Mouse (Mus musculus) forebrain, embryonic 14.5 days (tissue): ENCODE results near the gene Bag1. TPM values are rescaled to one million over a fixed set of nuclear protein-coding genes. Genes with fewer than 3 reads are reported as not detected.
A peak's percentile ranks its signal among the peaks of the same experiment; 100 is the strongest.

Experiments
- ATAC-seq: fragments of 200-750 bp; cut with Nextera tagmentation; 2 replicates; pipeline ENCODE4 v1.8.0; 2017; ENCODE audit warnings: mild to moderate bottlenecking, moderate library complexity
- DNase-seq: peaks from one replicate; pipeline ENCODE4 v3.0.0-alpha.2; 2015; ENCODE audit warnings: low spot score
- H3K27ac ChIP-seq: fragments of 300-500 bp; sonication (generic); 2 replicates; pipeline ENCODE4 v1.5.1; 2014; ENCODE audit warnings: low read depth, mild to moderate bottlenecking, control low read depth, low read length, moderate library complexity
- H3K27me3 ChIP-seq: fragments of 300-500 bp; sonication (generic); replicated peaks from 2 replicates; pipeline ENCODE4 v1.6.1; 2014; ENCODE audit warnings: low read length, control low read depth, mixed read lengths; ENCODE audit not compliant: control insufficient read depth, insufficient read depth
- H3K36me3 ChIP-seq: fragments of 300-500 bp; sonication (generic); 2 replicates; pipeline ENCODE4 v1.6.1; 2014; ENCODE audit warnings: low read length, control low read depth; ENCODE audit not compliant: control insufficient read depth, insufficient read depth
- H3K4me1 ChIP-seq: fragments of 300-500 bp; sonication (generic); 2 replicates; pipeline ENCODE4 v1.6.1; 2014; ENCODE audit warnings: antibody characterized with exemption, low read length, control low read depth; ENCODE audit not compliant: control insufficient read depth, insufficient read depth
- H3K4me2 ChIP-seq: fragments of 300-500 bp; sonication (generic); 2 replicates; pipeline ENCODE4 v1.6.1; 2014; ENCODE audit warnings: mild to moderate bottlenecking, control low read depth, low read length
- H3K4me3 ChIP-seq: fragments of 300-500 bp; sonication (generic); 2 replicates; pipeline ENCODE4 v1.5.1; 2014; ENCODE audit warnings: low read depth, low read length, control low read depth
- H3K9ac ChIP-seq: fragments of 300-500 bp; sonication (generic); 2 replicates; pipeline ENCODE4 v1.6.1; 2014; ENCODE audit warnings: mild to moderate bottlenecking, low read length, control low read depth, moderate library complexity
- H3K9me3 ChIP-seq: fragments of 300-500 bp; sonication (generic); replicated peaks from 2 replicates; pipeline ENCODE4 v1.6.1; 2016; ENCODE audit warnings: low read length, control low read depth, mixed read lengths; ENCODE audit not compliant: control insufficient read depth
- WGBS: fragments of 180-500 bp; shearing (Covaris S2); extraction: QIAGEN DNeasy Blood & Tissue Kit; methylation state at CpG from one replicate; pipeline ENCODE4 v1.1.7; 2014; 5-methylcytosine and 5-hydroxymethylcytosine counted together
- microRNA-seq: library from miRNA; unstranded; fragments of <30 nt; microRNA quantifications from one replicate; pipeline ENCODE4, GENCODE M21; 2016
- polyA plus RNA-seq: library from polyadenylated mRNA; unstranded; fragments of >200 nt; fragmentation: Nextera tagmentation; extraction: Ambion mirVana; gene quantifications from 2 replicates; pipeline ENCODE4 v1.2.1, GENCODE M21; 2014

Gene Bag1
- polyA plus RNA-seq, 1 experiment from 2014 or later, result 209 TPM

DNA sequence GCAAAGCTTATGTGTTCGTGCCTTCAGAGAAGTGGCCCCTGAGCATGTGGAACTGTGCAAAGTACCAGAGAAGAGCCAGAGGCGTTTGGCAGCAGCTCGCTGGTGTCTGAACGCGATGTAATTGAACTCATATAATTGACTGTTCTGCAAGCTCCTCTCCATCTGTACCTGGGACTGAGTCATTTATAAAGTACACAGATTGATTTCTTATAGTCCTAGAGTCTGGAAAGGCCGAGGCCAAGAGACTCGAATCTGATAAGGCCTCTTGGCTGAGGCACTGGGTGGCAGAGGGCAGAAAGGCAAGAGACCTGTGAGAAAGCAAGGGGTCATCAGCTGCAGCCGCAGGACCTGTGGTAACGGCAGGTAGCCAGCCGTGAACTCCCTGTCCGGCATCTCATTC is 59.3 kb downstream of the Bag1 start:
- H3K4me1 ChIP-seq, result no peaks in the 10 kb centered on the region

More for the DNA sequence above, 59.3 kb downstream of the Bag1 start:
- Histone ChIP-seq H3K27ac (no peak overlapping the region), H3K9me3 (no peaks in the 10 kb centered on the region), H3K27me3 (no peaks in the 10 kb centered on the region), H3K9ac (no peak overlapping the region), H3K4me2 (no peak overlapping the region), H3K36me3 (no peaks in the 10 kb centered on the region), H3K4me3 (no peak overlapping the region)
- no peak for ATAC-seq
- 88% methylated on average over 11 of the region's 11 CpGs for WGBS
- DNase-seq, result no peak

Small RNA genes lying within 50 kb of the gene (microRNA-seq; reads per million reads assigned to microRNA genes)
- gene Mir3094, result 1.5 reads per million, percentile 5 among the genes with 10 or more reads in this experiment

Other genes with a start within 250 kb of the Bag1 start
- 59.1 and 59.5 TPM in 2 replicates for gene Aptx, start 245.1 kb downstream of the Bag1 start, polyA plus RNA-seq
- 657 and 755 TPM in 2 replicates for gene Dnaja1, start 226.1 kb downstream of the Bag1 start, polyA plus RNA-seq
- gene Smu1, start 190.4 kb downstream of the Bag1 start, polyA plus RNA-seq, result 169 and 177 TPM in 2 replicates
- 6.8 and 7.8 TPM in 2 replicates for gene B4galt1, start 94.3 kb downstream of the Bag1 start, polyA plus RNA-seq
- gene Spink4, start 28.2 kb downstream of the Bag1 start, polyA plus RNA-seq, result not detected in 2 replicates
- gene Chmp5, start 113 bp upstream of the Bag1 start, polyA plus RNA-seq, result 192 and 200 TPM in 2 replicates
- gene Nfx1, start 22.6 kb upstream of the Bag1 start, polyA plus RNA-seq, result 75.9 and 97.1 TPM in 2 replicates
- gene Aqp7, start 99.8 kb upstream of the Bag1 start, polyA plus RNA-seq, result not detected in 2 replicates
- not detected in 2 replicates for gene Aqp3, start 149.9 kb upstream of the Bag1 start, polyA plus RNA-seq
- gene Nol6, start 176.2 kb upstream of the Bag1 start, polyA plus RNA-seq, result 23.8 and 32.6 TPM in 2 replicates
- gene Ube2r2, start 187.4 kb upstream of the Bag1 start, polyA plus RNA-seq, result 63.2 and 74.3 TPM in 2 replicates